Mouse (Mus musculus): ENCODE results near the gene Eef1a2.
"Not testable (repeated sequence)": the region's sequence is repeated elsewhere in the genome, so short reads cannot be mapped to it uniquely, and the experiment has no call there.

The Eef1a2 gene

GRCm38 (mm10) chr2:181156248-181157121, at the start of gene Eef1a2:
Gene Eef1a2, minus strand, starts transcription at chr2:181157014.
- in situ Hi-C loops (cut with MseI, MboI) = no loop called here

GRCm38 (mm10) chr2:181206118-181206517, 49.3 kb upstream of the Eef1a2 start:
- in situ Hi-C loops (cut with MseI, MboI) = no loop called here

GRCm38 (mm10) chr2:181205678-181206077, 48.9 kb upstream of the Eef1a2 start:
- in situ Hi-C loops (cut with MseI, MboI) = no loop called here

GRCm38 (mm10) chr2:181202886-181203285, 46.1 kb upstream of the Eef1a2 start:
- in situ Hi-C loops (cut with MseI, MboI) = no loop called here

GRCm38 (mm10) chr2:181202422-181202821, 45.6 kb upstream of the Eef1a2 start, which contains the start of gene Ptk6:
Gene Ptk6, minus strand, starts transcription at chr2:181202789.
- in situ Hi-C loops (cut with MseI, MboI) = no loop called here

- in situ Hi-C loops (cut with MseI, MboI) = no loop called here
Observed at GRCm38 (mm10) chr2:181201606-181202005, 44.8 kb upstream of the Eef1a2 start.

GRCm38 (mm10) chr2:181196628-181197300, 40.0 kb upstream of the Eef1a2 start:
- in situ Hi-C loops (cut with MseI, MboI) = no loop called here

GRCm38 (mm10) chr2:181193044-181193443, 36.2 kb upstream of the Eef1a2 start:
- in situ Hi-C loops (cut with MseI, MboI) = no loop called here

GRCm38 (mm10) chr2:181191936-181192335, 35.1 kb upstream of the Eef1a2 start:
- in situ Hi-C loops (cut with MseI, MboI) = no loop called here

- in situ Hi-C loops (cut with MseI, MboI) = not testable (repeated sequence)
Observed at GRCm38 (mm10) chr2:181191385-181191784, 34.6 kb upstream of the Eef1a2 start.

- in situ Hi-C loops (cut with MseI, MboI) = no loop called here
Observed at GRCm38 (mm10) chr2:181189321-181189720, 32.5 kb upstream of the Eef1a2 start.

GRCm38 (mm10) chr2:181188681-181189080, 31.9 kb upstream of the Eef1a2 start:
- in situ Hi-C loops (cut with MseI, MboI) = no loop called here

- in situ Hi-C loops (cut with MseI, MboI) = no loop called here
Observed at GRCm38 (mm10) chr2:181187121-181188000, 30.5 kb upstream of the Eef1a2 start, which contains the start of gene Ppdpf. Gene Ppdpf, plus strand, starts transcription at chr2:181187247.

GRCm38 (mm10) chr2:181186635-181187034, 29.8 kb upstream of the Eef1a2 start:
- in situ Hi-C loops (cut with MseI, MboI) = no loop called here

GRCm38 (mm10) chr2:181180898-181181297, 24.1 kb upstream of the Eef1a2 start:
- in situ Hi-C loops (cut with MseI, MboI) = no loop called here

- in situ Hi-C loops (cut with MseI, MboI) = no loop called here
Observed at GRCm38 (mm10) chr2:181178471-181178870, 21.7 kb upstream of the Eef1a2 start.

- in situ Hi-C loops (cut with MseI, MboI) = no loop called here
Observed at GRCm38 (mm10) chr2:181178015-181178414, 21.2 kb upstream of the Eef1a2 start.

GRCm38 (mm10) chr2:181174646-181175045, 17.8 kb upstream of the Eef1a2 start:
- in situ Hi-C loops (cut with MseI, MboI) = no loop called here

GRCm38 (mm10) chr2:181166469-181166868, 9.7 kb upstream of the Eef1a2 start:
- in situ Hi-C loops (cut with MseI, MboI) = no loop called here

GRCm38 (mm10) chr2:181160821-181161220, 4.0 kb upstream of the Eef1a2 start:
- in situ Hi-C loops (cut with MseI, MboI) = no loop called here

GRCm38 (mm10) chr2:181159771-181160170, 3.0 kb upstream of the Eef1a2 start:
- in situ Hi-C loops (cut with MseI, MboI) = no loop called here

GRCm38 (mm10) chr2:181159091-181159514, 2.3 kb upstream of the Eef1a2 start:
- in situ Hi-C loops (cut with MseI, MboI) = no loop called here
